Mouse (Mus musculus): ENCODE data around the gene Med7. TPM values are rescaled to one million over a fixed set of nuclear protein-coding genes. Genes with fewer than 3 reads are reported as not detected.
A peak's percentile ranks its signal among the peaks of the same experiment; 100 is the strongest.

Med7 gene
- polyA plus RNA-seq, 1 experiment from 2014 or later: 39.4 TPM

GRCm38 (mm10) chr11:46393413-46393812, 43.3 kb upstream of the Med7 start:
- Histone ChIP-seq H3K4me1 (ENCODE audit: insufficient read depth) (peaks cover 9% of the 10 kb centered on the region), H3K4me2 (ENCODE audit: low read depth, low read length) (no peak overlapping the region), H3K9me3 (ENCODE audit: low read length) (no peaks in the 10 kb centered on the region), H3K9ac (replicated peaks) (no peak overlapping the region), H3K4me3 (ENCODE audit: low read depth, low read length) (no peak overlapping the region), H3K27ac (ENCODE audit: low read depth) (no peak overlapping the region), H3K36me3 (replicated peaks; ENCODE audit: insufficient read depth, low read length) (no peaks in the 10 kb centered on the region), H3K27me3 (ENCODE audit: insufficient read depth, low read length) (no peaks in the 10 kb centered on the region)
- WGBS (ENCODE audit: insufficient replicate concordance): 69% methylated on average over 4 of the region's 4 CpGs
- DNase-seq (no peak), ATAC-seq (no peak)
- TF ChIP-seq EP300 (IDR thresholded peaks at IDR 0.05; ENCODE audit: low read depth): no peak
- TF ChIP-seq CTCF (IDR thresholded peaks at IDR 0.05; ENCODE audit: low read depth): no peak

- TF ChIP-seq CTCF (IDR thresholded peaks at IDR 0.05; ENCODE audit: low read depth): no peak
- TF ChIP-seq EP300 (IDR thresholded peaks at IDR 0.05; ENCODE audit: low read depth): no peak
- no peak overlapping the region for H3K9ac ChIP-seq (replicated peaks)
- 77% methylated on average over 2 of the region's 2 CpGs for WGBS (ENCODE audit: insufficient replicate concordance)
Observed at GRCm38 (mm10) chr11:46395088-46395487, 41.6 kb upstream of the Med7 start.

GRCm38 (mm10) chr11:46395698-46396097, 41.0 kb upstream of the Med7 start:
- Histone ChIP-seq H3K36me3 (replicated peaks; ENCODE audit: insufficient read depth, low read length) (no peaks in the 10 kb centered on the region), H3K4me2 (ENCODE audit: low read depth, low read length) (no peak overlapping the region), H3K9me3 (ENCODE audit: low read length) (no peaks in the 10 kb centered on the region), H3K9ac (replicated peaks) (no peak overlapping the region), H3K4me3 (ENCODE audit: low read depth, low read length) (no peak overlapping the region), H3K27me3 (ENCODE audit: insufficient read depth, low read length) (no peaks in the 10 kb centered on the region), H3K27ac (ENCODE audit: low read depth) (no peak overlapping the region), H3K4me1 (ENCODE audit: insufficient read depth) (peaks cover 20% of the 10 kb centered on the region)
- 84% methylated on average over 2 of the region's 2 CpGs for WGBS (ENCODE audit: insufficient replicate concordance)
- TF ChIP-seq CTCF (IDR thresholded peaks at IDR 0.05; ENCODE audit: low read depth): no peak
- TF ChIP-seq EP300 (IDR thresholded peaks at IDR 0.05; ENCODE audit: low read depth): no peak
- ATAC-seq (no peak), DNase-seq (no peak)

More at GRCm38 (mm10) chr11:46395088-46395487, 41.6 kb upstream of the Med7 start:
- Histone ChIP-seq H3K36me3 (replicated peaks; ENCODE audit: insufficient read depth, low read length) (no peaks in the 10 kb centered on the region), H3K27ac (ENCODE audit: low read depth) (no peak overlapping the region), H3K4me1 (ENCODE audit: insufficient read depth) (peaks cover 20% of the 10 kb centered on the region), H3K4me2 (ENCODE audit: low read depth, low read length) (no peak overlapping the region), H3K9me3 (ENCODE audit: low read length) (no peaks in the 10 kb centered on the region), H3K27me3 (ENCODE audit: insufficient read depth, low read length) (no peaks in the 10 kb centered on the region), H3K4me3 (ENCODE audit: low read depth, low read length) (no peak overlapping the region)
- no peak for DNase-seq
- ATAC-seq: no peak

- no peaks in the 10 kb centered on the region for H3K36me3 ChIP-seq (replicated peaks; ENCODE audit: insufficient read depth, low read length)
- no peaks in the 10 kb centered on the region for H3K27me3 ChIP-seq (ENCODE audit: insufficient read depth, low read length)
- H3K9me3 ChIP-seq (ENCODE audit: low read length): no peaks in the 10 kb centered on the region
- WGBS (ENCODE audit: insufficient replicate concordance): 53% methylated on average over 13 of the region's 13 CpGs
- no peak within 1 kb of the TSS for H3K27ac ChIP-seq (ENCODE audit: low read depth)
- DNase-seq (peak; percentile 41), ATAC-seq (no peak)
- peaks cover 20% of the 10 kb centered on the region for H3K4me1 ChIP-seq (ENCODE audit: insufficient read depth)
- H3K4me2 ChIP-seq (ENCODE audit: low read depth, low read length): no peak within 1 kb of the TSS
- TF ChIP-seq CTCF (IDR thresholded peaks at IDR 0.05; ENCODE audit: low read depth): no peak
- no peak for TF ChIP-seq EP300 (IDR thresholded peaks at IDR 0.05; ENCODE audit: low read depth)
- no peak within 1 kb of the TSS for H3K9ac ChIP-seq (replicated peaks)
- H3K4me3 ChIP-seq (ENCODE audit: low read depth, low read length): no peak within 1 kb of the TSS
Observed at GRCm38 (mm10) chr11:46396167-46396859, 40.4 kb upstream of the Med7 start, which contains the start of gene Fam71b. Gene Fam71b (plus strand): TSS chr11:46396559.

GRCm38 (mm10) chr11:46396860-46397179, 39.9 kb upstream of the Med7 start:
- Histone ChIP-seq H3K9ac (replicated peaks) (no peak overlapping the region), H3K27ac (ENCODE audit: low read depth) (no peak overlapping the region), H3K36me3 (replicated peaks; ENCODE audit: insufficient read depth, low read length) (no peaks in the 10 kb centered on the region), H3K27me3 (ENCODE audit: insufficient read depth, low read length) (no peaks in the 10 kb centered on the region), H3K4me2 (ENCODE audit: low read depth, low read length) (no peak overlapping the region), H3K4me1 (ENCODE audit: insufficient read depth) (peaks cover 24% of the 10 kb centered on the region), H3K9me3 (ENCODE audit: low read length) (no peaks in the 10 kb centered on the region), H3K4me3 (ENCODE audit: low read depth, low read length) (no peak overlapping the region)
- TF ChIP-seq CTCF (IDR thresholded peaks at IDR 0.05; ENCODE audit: low read depth): no peak
- TF ChIP-seq EP300 (IDR thresholded peaks at IDR 0.05; ENCODE audit: low read depth): no peak
- 60% methylated on average over 4 of the region's 4 CpGs for WGBS (ENCODE audit: insufficient replicate concordance)
- DNase-seq (no peak), ATAC-seq (no peak)

GRCm38 (mm10) chr11:46397900-46398299, 38.8 kb upstream of the Med7 start:
- Histone ChIP-seq H3K9me3 (ENCODE audit: low read length) (no peaks in the 10 kb centered on the region), H3K9ac (replicated peaks) (no peak overlapping the region), H3K27ac (ENCODE audit: low read depth) (no peak overlapping the region), H3K36me3 (replicated peaks; ENCODE audit: insufficient read depth, low read length) (no peaks in the 10 kb centered on the region), H3K4me2 (ENCODE audit: low read depth, low read length) (no peak overlapping the region), H3K4me3 (ENCODE audit: low read depth, low read length) (no peak overlapping the region), H3K4me1 (ENCODE audit: insufficient read depth) (peaks cover 24% of the 10 kb centered on the region), H3K27me3 (ENCODE audit: insufficient read depth, low read length) (no peaks in the 10 kb centered on the region)
- WGBS (ENCODE audit: insufficient replicate concordance): 65% methylated on average over 2 of the region's 2 CpGs
- DNase-seq (no peak), ATAC-seq (no peak)
- no peak for TF ChIP-seq EP300 (IDR thresholded peaks at IDR 0.05; ENCODE audit: low read depth)
